Mouse (Mus musculus) lung, postnatal 0 days (tissue): ENCODE results near the gene Mpzl3.

Experiments used
- CTCF ChIP-seq: IDR thresholded peaks from 2 replicates; pipeline ENCODE4 v1.5.1; 2016; ENCODE audit warnings: antibody characterized with exemption, mild to moderate bottlenecking
- EP300 ChIP-seq: IDR thresholded peaks from 2 replicates; pipeline ENCODE4 v1.6.1; 2016; ENCODE audit warnings: antibody characterized with exemption, mild to moderate bottlenecking, control low read depth

GRCm38 (mm10) chr9:45098426-45098825 lies 43.4 kb downstream of the Mpzl3 start:
- TF ChIP-seq CTCF (no peak), EP300 (no peak)
